Mouse (Mus musculus): ENCODE data around the gene Olfr895.

Gene Olfr895

DNA sequence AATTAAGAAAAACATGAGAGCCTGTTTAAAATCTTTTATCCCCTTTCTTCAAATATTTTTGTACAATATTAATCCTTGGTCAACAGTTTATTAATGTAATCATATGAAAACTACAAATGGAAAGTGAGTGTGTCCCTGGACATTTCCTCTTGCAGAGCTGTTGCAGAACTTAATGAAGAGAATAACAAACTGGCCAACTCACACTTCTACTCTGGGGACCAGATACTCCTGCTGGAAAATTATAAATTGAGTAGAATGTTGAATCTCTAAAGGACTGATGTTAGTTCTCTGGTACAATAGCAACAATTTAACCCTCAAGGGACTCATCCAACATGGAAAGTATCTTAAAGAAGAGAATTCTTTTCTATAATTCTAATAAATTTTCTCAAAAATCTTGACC lies at the start of gene Olfr895:
Olfr895 (plus strand) TSS at position 301 of the 400 bp plus-strand sequence.
- no peak for DNase-seq (ENCODE audit: low read depth, low spot score)

DNA sequence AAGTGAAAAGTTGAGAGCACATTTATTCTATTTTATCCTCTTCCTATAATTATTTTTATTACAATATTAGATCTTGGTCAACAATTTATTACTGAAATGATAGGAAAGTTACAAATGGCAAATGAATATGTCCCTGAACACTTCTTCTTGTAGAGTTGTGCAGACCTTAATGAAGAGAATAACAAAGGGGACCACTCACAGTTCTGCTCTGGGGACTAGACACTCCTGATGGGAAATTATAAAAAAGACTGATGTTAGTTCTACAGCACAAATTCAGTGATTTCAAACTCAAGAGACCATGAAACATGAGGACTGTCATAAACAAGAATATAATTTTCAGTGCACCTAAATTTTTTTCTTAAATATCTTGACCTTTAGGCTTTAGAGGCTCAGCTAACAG lies 15.2 kb upstream of the Olfr895 start, which contains the start of gene Olfr143:
Olfr143 (plus strand) TSS at position 301 of the 400 bp plus-strand sequence.
- DNase-seq (ENCODE audit: low read depth, low spot score): no peak

DNA sequence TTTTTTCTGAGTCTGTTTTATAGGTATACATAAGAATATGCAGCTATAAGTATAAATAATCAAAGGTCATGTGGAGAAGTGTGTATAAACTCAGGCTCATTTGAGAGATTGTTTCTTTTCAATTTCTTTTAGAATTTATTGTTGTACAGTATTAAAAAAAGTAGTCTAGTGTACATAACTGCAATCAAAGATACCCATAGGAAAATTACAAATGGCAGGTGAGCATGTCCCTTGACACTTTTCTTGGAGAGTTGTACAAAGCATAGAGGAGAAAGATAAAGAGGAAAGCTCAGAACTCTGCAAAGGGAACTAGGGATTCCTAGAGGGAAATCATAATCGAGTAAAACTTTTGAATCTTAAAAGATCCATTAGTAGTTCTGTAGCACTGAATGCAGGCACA lies 23.2 kb downstream of the Olfr895 start, which contains the start of gene Olfr896-ps1:
Olfr896-ps1 (plus strand) TSS at position 301 of the 400 bp plus-strand sequence.
- DNase-seq (ENCODE audit: low read depth, low spot score): no peak

All from telencephalon, adult 2 months (tissue).